16 mouse cellular contexts compared by ENCODE assay signal in the genomic region with DNA sequence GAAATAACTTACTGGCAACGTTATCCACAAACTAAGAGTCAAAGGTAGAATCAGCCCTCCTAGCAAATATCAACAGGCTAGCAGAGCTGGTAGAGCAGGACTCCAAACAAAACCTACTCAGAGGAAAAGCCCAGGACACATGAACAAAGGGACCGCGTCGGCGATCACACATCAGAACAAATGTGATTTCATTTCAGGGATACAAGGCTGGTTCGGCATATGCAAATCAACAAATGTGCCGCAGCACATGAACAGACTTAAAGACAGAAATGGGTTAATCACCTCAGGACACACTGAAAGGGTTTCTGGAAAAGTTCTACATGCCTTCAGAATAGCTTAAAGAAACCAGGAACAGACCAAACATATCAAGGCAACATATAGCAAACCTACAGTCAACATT.
"Had no signal": no experiment of that assay in that cellular context is flagged by ENCODE, and none has a peak within 500 bp of the region (broad histone marks: within the 10 kb centered on the region; RNA-seq: fewer than 3 reads in every experiment).

No protein-coding gene starts in this region.

- H3K4me1 ChIP-seq: neural tube, embryonic 13.5 days; neural tube, embryonic 15.5 days; stomach, embryonic 15.5 days had no signal

- H3K36me3 ChIP-seq: stomach, embryonic 15.5 days had no signal

- H3K27me3 ChIP-seq: neural tube, embryonic 13.5 days; neural tube, embryonic 15.5 days; stomach, embryonic 15.5 days had no signal

- H3K27ac ChIP-seq: neural tube, embryonic 13.5 days; neural tube, embryonic 15.5 days; stomach, embryonic 15.5 days; stomach, postnatal 0 days had no signal

- DNase-seq: retina, postnatal 1 day; right cerebral cortex, adult 18-20 months; right cerebral cortex, postnatal 14 days; right cerebral cortex, postnatal 25 days; right cerebral cortex, postnatal 4 days; spleen, adult 18-20 months; thymus, adult 18-20 months; thymus, adult 2 months; thymus, postnatal 14 days; thymus, postnatal 25 days; thymus, postnatal 36 days; thymus, postnatal 4 days had no signal

- H3K4me2 ChIP-seq: neural tube, embryonic 13.5 days; neural tube, embryonic 15.5 days; stomach, embryonic 15.5 days had no signal

- H3K4me3 ChIP-seq: neural tube, embryonic 13.5 days; neural tube, embryonic 15.5 days; stomach, embryonic 15.5 days had no signal

- H3K9ac ChIP-seq: neural tube, embryonic 13.5 days; neural tube, embryonic 15.5 days; stomach, embryonic 15.5 days had no signal

- H3K9me3 ChIP-seq: neural tube, embryonic 13.5 days; neural tube, embryonic 15.5 days; stomach, embryonic 15.5 days had no signal
